Mouse (Mus musculus): ENCODE results near the gene Lrrc2. TPM values are rescaled to one million over a fixed set of nuclear protein-coding genes. Genes with fewer than 3 reads are reported as not detected.

Gene Lrrc2
- polyA plus RNA-seq, 1 experiment from 2014 or later = 0.45 TPM

DNA sequence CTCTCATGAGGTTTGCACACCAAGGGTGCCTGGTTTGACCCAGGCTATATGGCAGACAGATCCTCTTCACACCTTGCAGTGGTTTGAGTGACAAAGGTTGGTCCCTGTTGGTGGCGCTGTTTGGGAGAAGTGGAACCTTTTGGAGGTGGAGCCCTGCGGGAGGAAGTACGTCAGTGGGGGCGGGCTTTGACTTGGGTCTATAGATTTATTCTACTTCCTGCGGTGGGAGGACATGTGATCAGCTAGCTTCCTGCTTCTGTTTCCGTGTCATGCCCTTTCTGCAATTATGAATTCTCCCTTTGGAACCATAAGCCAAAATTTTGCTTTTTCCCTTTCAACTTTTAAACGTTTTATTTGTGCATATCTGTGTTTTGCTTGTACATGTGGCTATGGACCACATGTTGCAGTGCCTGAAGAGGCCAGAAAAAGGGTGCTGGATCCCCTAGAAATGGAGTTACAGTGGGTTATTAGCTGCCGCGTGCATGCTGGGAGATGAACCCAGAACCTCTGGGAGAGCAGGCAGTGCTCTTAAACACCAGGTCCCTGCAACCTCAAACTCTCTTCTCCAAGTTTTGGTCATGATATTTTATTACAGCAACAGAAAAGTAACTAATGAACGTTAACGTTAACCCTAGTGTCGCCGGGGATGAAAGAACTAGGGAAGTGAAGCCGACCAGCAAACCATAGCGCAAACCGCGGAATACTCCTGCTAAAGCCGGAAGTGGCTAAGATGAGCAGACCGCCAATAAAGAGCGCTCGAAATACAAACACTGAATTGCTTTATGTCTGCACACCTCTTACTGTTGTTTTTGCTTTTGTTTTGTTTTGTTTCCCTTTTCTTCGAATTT is 13.9 kb downstream of the Lrrc2 start:
- no peaks in the 10 kb centered on the region for H3K27me3 ChIP-seq
- 87% methylated on average over 22 of the region's 22 CpGs for WGBS
- no peak for ATAC-seq (ENCODE audit: borderline replicate concordance, extremely low read depth, low FRiP score, low TSS enrichment)
- no peak overlapping the region for H3K4me2 ChIP-seq
- no peak overlapping the region for H3K4me3 ChIP-seq
- no peak overlapping the region for H3K9ac ChIP-seq
- H3K36me3 ChIP-seq = no peaks in the 10 kb centered on the region
- no peak overlapping the region for H3K27ac ChIP-seq
- H3K4me1 ChIP-seq = no peaks in the 10 kb centered on the region
- H3K9me3 ChIP-seq = no peaks in the 10 kb centered on the region

DNA sequence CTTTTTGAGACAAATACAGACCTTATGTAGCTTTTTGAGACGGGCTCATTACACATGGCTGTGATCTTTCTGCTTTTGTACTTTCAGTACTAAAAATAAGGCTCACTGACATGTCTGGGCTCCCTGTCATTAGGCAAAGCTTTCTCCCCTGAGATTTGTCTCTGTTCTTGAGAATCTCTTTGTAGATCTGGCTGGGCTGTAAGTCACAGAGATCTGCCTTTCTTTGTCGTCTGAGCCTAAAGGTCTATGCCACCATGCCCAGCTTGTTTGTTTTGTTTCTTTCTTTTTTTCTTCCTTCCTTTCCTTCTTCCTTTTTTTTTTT is 14.5 kb downstream of the Lrrc2 start:
- 79% methylated on average over 2 of the region's 2 CpGs for WGBS

DNA sequence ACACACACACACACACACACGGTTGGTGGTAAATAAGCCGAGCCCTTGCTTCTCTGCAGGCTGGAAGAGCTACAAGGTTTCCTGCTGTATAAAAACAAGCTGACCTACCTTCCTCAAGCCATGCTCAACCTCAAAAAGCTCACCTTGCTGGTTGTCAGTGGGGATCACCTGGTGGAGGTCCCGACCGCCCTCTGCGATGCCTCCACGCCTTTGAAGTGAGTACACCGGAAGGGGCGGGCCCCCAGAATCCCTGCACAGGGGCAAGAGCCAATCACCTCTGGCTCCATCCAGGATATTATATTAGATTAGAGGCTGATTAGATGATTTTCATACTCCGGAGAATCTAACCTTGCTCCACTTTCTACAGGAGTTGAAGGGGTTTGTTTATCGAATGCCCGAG is 28.1 kb downstream of the Lrrc2 start:
- Histone ChIP-seq H3K4me3 (no peak overlapping the region), H3K36me3 (no peaks in the 10 kb centered on the region), H3K9ac (no peak overlapping the region), H3K27ac (no peak overlapping the region), H3K4me2 (no peak overlapping the region), H3K27me3 (no peaks in the 10 kb centered on the region), H3K4me1 (no peaks in the 10 kb centered on the region), H3K9me3 (no peaks in the 10 kb centered on the region)
- 88% methylated on average over 11 of the region's 11 CpGs for WGBS
- ATAC-seq (ENCODE audit: borderline replicate concordance, extremely low read depth, low FRiP score, low TSS enrichment) = no peak

More for the DNA sequence above, 14.5 kb downstream of the Lrrc2 start:
- H3K27me3 ChIP-seq = no peaks in the 10 kb centered on the region
- H3K9ac ChIP-seq = no peak overlapping the region
- no peaks in the 10 kb centered on the region for H3K36me3 ChIP-seq
- ATAC-seq (ENCODE audit: borderline replicate concordance, extremely low read depth, low FRiP score, low TSS enrichment) = no peak
- no peak overlapping the region for H3K27ac ChIP-seq
- H3K4me1 ChIP-seq = no peaks in the 10 kb centered on the region
- no peak overlapping the region for H3K4me2 ChIP-seq
- no peak overlapping the region for H3K4me3 ChIP-seq
- no peaks in the 10 kb centered on the region for H3K9me3 ChIP-seq

GRCm38 (mm10) chr9:110982351-110982750 is 31.0 kb downstream of the Lrrc2 start:
- no peaks in the 10 kb centered on the region for H3K9me3 ChIP-seq
- no peak overlapping the region for H3K27ac ChIP-seq
- WGBS = 55% methylated on average over 4 of the region's 4 CpGs
- H3K27me3 ChIP-seq = no peaks in the 10 kb centered on the region
- H3K4me3 ChIP-seq = no peak overlapping the region
- no peak overlapping the region for H3K9ac ChIP-seq
- no peak overlapping the region for H3K4me2 ChIP-seq
- H3K4me1 ChIP-seq = no peaks in the 10 kb centered on the region
- H3K36me3 ChIP-seq = no peaks in the 10 kb centered on the region
- ATAC-seq (ENCODE audit: borderline replicate concordance, extremely low read depth, low FRiP score, low TSS enrichment) = no peak

GRCm38 (mm10) chr9:110984096-110984495 is 32.8 kb downstream of the Lrrc2 start:
- H3K27ac ChIP-seq = no peak overlapping the region

DNA sequence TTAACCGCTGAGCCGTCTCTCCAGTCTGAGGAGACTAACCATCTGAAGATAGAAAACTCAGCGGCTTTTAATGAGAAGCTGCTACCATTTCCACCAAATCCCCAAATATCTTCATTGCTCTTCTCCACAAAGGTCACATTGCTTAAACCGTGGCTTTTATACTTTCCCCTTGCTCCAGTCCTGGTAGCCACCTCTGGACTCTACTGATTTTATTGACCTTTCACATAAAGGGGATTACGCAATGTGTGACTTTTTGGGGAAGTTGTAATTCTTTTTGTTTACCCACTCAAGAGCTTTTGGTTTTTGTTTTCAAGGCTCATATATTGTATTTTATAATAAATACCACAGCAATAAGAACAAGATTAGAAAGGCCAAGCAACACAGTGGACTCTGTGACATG is 34.2 kb downstream of the Lrrc2 start:
- Histone ChIP-seq H3K4me3 (no peak overlapping the region), H3K27ac (no peak overlapping the region), H3K4me2 (no peak overlapping the region), H3K9ac (no peak overlapping the region), H3K36me3 (no peaks in the 10 kb centered on the region), H3K4me1 (no peaks in the 10 kb centered on the region), H3K9me3 (no peaks in the 10 kb centered on the region), H3K27me3 (no peaks in the 10 kb centered on the region)
- no peak for ATAC-seq (ENCODE audit: borderline replicate concordance, extremely low read depth, low FRiP score, low TSS enrichment)
- WGBS = 96% methylated on average over 5 of the region's 5 CpGs

More at GRCm38 (mm10) chr9:110984096-110984495, 32.8 kb downstream of the Lrrc2 start:
- Histone ChIP-seq H3K4me2 (no peak overlapping the region), H3K27me3 (no peaks in the 10 kb centered on the region), H3K36me3 (no peaks in the 10 kb centered on the region), H3K9me3 (no peaks in the 10 kb centered on the region), H3K9ac (no peak overlapping the region), H3K4me1 (no peaks in the 10 kb centered on the region), H3K4me3 (no peak overlapping the region)
- ATAC-seq (ENCODE audit: borderline replicate concordance, extremely low read depth, low FRiP score, low TSS enrichment) = no peak
- whole genome bisulfite sequencing = 89% methylated on average over 9 of the region's 9 CpGs

DNA sequence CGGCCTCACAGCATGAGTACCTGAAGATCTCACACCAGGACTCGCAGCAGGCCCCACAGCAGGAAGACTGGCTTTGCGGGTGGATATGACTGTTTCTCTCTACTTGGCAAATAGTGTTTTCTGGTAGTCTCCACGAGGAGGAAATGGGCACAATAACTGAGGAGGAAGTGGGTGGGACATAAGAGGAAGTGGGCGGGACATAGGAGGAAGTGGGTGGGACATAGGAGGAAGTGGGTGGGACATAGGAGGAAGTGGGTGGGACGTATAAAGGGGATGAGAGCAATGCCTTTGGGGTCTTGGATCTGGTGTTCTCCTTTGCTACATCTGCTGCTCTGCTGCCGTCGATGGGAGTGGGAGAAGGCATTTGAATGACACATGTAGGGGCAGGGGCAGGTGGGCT is 34.6 kb downstream of the Lrrc2 start:
- Histone ChIP-seq H3K4me1 (no peaks in the 10 kb centered on the region), H3K9me3 (no peaks in the 10 kb centered on the region), H3K9ac (no peak overlapping the region), H3K27me3 (no peaks in the 10 kb centered on the region), H3K4me3 (no peak overlapping the region), H3K36me3 (no peaks in the 10 kb centered on the region), H3K4me2 (no peak overlapping the region), H3K27ac (no peak overlapping the region)
- no peak for ATAC-seq (ENCODE audit: borderline replicate concordance, extremely low read depth, low FRiP score, low TSS enrichment)
- 78% methylated on average over 8 of the region's 8 CpGs for WGBS

DNA sequence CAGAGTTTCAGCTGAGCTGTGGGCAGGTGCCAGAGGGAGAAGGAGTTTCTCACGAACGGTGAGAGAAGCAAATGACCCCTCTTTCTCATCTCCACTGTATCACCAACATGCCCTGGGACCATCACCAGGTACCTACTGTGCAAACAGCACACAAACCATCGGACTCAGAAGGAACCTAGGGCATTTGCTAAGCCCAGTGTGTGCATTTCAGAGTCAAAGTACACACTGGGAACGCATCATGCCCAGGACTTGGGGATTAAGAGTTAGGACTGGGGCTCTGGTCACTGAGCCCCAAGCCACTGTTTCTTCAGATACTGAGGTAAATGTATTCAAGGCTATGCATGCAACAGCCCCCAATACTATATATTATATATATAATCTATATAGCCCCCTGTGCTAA is 36.0 kb downstream of the Lrrc2 start:
- H3K9ac ChIP-seq = no peak overlapping the region
- no peaks in the 10 kb centered on the region for H3K9me3 ChIP-seq
- ATAC-seq (ENCODE audit: borderline replicate concordance, extremely low read depth, low FRiP score, low TSS enrichment) = no peak
- 60% methylated on average over 4 of the region's 4 CpGs for WGBS
- H3K27me3 ChIP-seq = no peaks in the 10 kb centered on the region
- H3K4me2 ChIP-seq = no peak overlapping the region
- H3K4me3 ChIP-seq = no peak overlapping the region
- H3K27ac ChIP-seq = no peak overlapping the region
- no peaks in the 10 kb centered on the region for H3K4me1 ChIP-seq
- H3K36me3 ChIP-seq = no peaks in the 10 kb centered on the region

GRCm38 (mm10) chr9:110988078-110988477 is 36.7 kb downstream of the Lrrc2 start:
- H3K9ac ChIP-seq = no peak overlapping the region
- no peaks in the 10 kb centered on the region for H3K9me3 ChIP-seq
- 64% methylated on average over 3 of the region's 3 CpGs for WGBS
- no peak overlapping the region for H3K4me3 ChIP-seq
- no peak overlapping the region for H3K4me2 ChIP-seq
- H3K4me1 ChIP-seq = no peaks in the 10 kb centered on the region
- H3K27me3 ChIP-seq = no peaks in the 10 kb centered on the region
- no peak for ATAC-seq (ENCODE audit: borderline replicate concordance, extremely low read depth, low FRiP score, low TSS enrichment)
- H3K27ac ChIP-seq = no peak overlapping the region
- H3K36me3 ChIP-seq = no peaks in the 10 kb centered on the region

DNA sequence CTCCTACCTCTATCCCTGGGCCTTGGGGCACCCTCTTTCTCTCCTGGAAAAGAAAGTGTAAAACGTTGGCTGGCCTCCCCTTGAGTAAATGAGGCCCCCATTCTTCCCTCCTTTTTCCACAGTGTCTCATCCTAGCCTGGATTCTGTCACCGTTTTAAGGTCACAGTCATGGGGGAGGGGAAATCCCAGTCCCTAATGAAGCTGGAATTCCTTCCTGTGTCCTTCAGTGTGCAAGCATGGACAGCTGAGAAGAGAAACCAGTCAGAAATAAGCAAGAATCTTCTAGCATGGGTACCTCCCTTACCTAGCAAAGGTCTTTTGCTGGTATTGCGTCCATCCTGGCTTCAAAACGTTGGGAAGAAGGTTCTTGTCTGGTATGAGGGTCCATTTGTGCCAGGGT is 37.8 kb downstream of the Lrrc2 start:
- H3K36me3 ChIP-seq = no peaks in the 10 kb centered on the region
- no peaks in the 10 kb centered on the region for H3K4me1 ChIP-seq
- H3K27me3 ChIP-seq = no peaks in the 10 kb centered on the region
- no peak overlapping the region for H3K9ac ChIP-seq
- H3K9me3 ChIP-seq = no peaks in the 10 kb centered on the region
- H3K4me2 ChIP-seq = no peak overlapping the region
- no peak overlapping the region for H3K4me3 ChIP-seq
- 57% methylated on average over 4 of the region's 4 CpGs for WGBS
- H3K27ac ChIP-seq = no peak overlapping the region
- no peak for ATAC-seq (ENCODE audit: borderline replicate concordance, extremely low read depth, low FRiP score, low TSS enrichment)

DNA sequence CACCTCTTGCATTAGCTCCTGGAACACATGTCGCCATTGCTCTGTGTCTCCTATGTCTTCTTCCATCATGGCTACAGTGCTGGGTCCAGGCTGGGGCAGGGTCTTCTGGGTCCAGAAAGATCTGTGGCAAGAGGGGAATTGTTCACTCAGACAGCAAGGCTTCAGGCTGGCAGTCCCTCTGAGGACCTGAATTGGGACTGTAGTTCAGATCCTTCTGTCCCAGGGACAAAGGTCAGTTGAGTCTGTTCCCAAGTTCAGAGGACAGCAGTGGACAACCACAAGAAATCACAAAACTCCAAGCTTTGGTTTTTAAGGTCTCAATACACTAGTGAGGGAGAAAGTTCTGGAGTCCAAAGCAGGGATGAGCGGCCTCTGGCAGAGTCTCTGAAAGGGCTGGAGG is 38.2 kb downstream of the Lrrc2 start:
- Histone ChIP-seq H3K36me3 (no peaks in the 10 kb centered on the region), H3K4me1 (no peaks in the 10 kb centered on the region), H3K4me2 (no peak overlapping the region), H3K9me3 (no peaks in the 10 kb centered on the region), H3K27me3 (no peaks in the 10 kb centered on the region), H3K4me3 (no peak overlapping the region), H3K9ac (no peak overlapping the region), H3K27ac (no peak overlapping the region)
- no peak for ATAC-seq (ENCODE audit: borderline replicate concordance, extremely low read depth, low FRiP score, low TSS enrichment)
- WGBS = 88% methylated on average over 2 of the region's 2 CpGs

GRCm38 (mm10) chr9:110990204-110990603 is 38.9 kb downstream of the Lrrc2 start, which contains the start of gene Rtp3:
Rtp3 (minus strand) TSS chr9:110990583.
- Histone ChIP-seq H3K4me2 (no peak within 1 kb of the TSS; the same call in 1 of the 2 replicates), H3K4me3 (no peak within 1 kb of the TSS), H3K9ac (no peak within 1 kb of the TSS), H3K27me3 (no peaks in the 10 kb centered on the region), H3K4me1 (no peaks in the 10 kb centered on the region), H3K9me3 (no peaks in the 10 kb centered on the region), H3K36me3 (no peaks in the 10 kb centered on the region), H3K27ac (no peak within 1 kb of the TSS)
- no peak for ATAC-seq (ENCODE audit: borderline replicate concordance, extremely low read depth, low FRiP score, low TSS enrichment)
- 32% methylated on average over 6 of the region's 6 CpGs for WGBS
